17 mouse cellular contexts compared by ENCODE assay signal in the genomic region with DNA sequence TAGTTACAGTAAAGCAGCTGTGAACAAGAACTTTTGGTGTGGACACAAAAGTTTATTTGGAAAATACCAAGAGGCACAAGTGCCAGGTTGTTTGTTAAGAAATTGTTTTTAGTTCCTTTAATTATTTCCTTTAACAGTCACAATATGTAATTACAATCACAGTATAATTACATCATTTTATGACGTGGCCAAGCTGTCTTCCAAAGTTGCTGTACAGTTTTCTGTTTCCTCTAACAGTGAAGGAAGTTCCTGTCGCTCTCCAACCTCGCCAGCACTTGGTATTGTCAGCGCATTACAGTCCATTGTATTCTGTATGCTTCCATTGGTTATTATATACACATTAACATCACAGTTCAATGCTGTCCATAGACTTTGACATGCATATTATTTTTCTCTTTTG.
"Had no signal": no experiment of that assay in that cellular context is flagged by ENCODE, and none has a peak within 500 bp of the region (broad histone marks: within the 10 kb centered on the region; RNA-seq: fewer than 3 reads in every experiment).

No protein-coding gene starts in this region.

- ATAC-seq: hindbrain, embryonic 16.5 days; inflammation-experienced regulatory T-cells, adult 6 months; intestine, embryonic 15.5 days; intestine, postnatal 0 days; liver, embryonic 12.5 days had no signal

- DNase-seq: gastrocnemius, postnatal 14 days; gastrocnemius, postnatal 36 days; heart, adult 18-20 months; heart, postnatal 10 days; heart, postnatal 4 days; kidney, adult 18-20 months; kidney, adult 8-10 months; kidney, postnatal 10 days; kidney, postnatal 25 days; kidney, postnatal 4 days; layer of hippocampus, postnatal 36 days; left cerebral cortex, postnatal 4 days had no signal
